Mouse (Mus musculus) A20 (cell line): ENCODE data around the gene Slc18a2.
A peak's percentile ranks its signal among the peaks of the same experiment; 100 is the strongest.

Experiments used
- DNase-seq: peaks from one replicate; pipeline ENCODE4 v3.0.0-alpha.2; 2011; ENCODE audit warnings: low read depth, low spot score

Slc18a2 gene

DNA sequence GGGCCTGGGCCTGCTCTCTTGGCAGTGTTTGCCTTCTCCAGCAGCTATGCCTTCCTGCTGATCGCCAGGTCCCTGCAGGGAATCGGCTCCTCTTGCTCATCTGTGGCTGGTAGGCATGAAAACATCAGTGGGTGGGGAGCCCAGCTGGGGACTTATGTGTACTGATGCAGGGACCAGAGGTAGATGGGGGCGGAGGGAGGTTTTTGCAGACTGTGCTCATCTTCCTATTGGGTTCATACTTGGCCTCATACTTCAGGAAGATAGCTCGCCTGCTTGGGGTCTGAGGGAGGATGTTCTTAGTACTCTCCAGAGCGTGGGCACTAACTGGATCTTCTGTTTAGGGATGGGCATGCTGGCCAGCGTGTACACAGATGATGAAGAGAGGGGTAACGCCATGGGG is 12.5 kb downstream of the Slc18a2 start:
- no peak for DNase-seq

DNA sequence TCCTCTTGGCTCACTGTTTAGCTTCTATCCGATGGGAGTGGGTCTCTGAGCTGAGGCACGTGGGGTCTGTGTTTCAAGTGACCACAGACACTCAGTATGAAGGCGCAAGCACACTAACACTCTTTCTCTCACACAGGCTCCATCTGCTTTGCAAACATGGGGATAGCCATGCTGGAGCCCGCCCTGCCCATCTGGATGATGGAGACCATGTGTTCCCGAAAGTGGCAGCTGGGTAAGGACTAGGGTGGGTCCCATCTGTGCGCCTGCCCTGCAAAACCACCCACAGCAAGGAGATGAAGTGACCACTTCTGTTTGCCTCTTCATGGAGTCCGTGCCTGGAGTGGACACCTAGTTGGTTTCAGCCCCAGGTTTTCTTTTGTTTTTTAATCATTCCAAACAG is 15.7 kb downstream of the Slc18a2 start:
- DNase-seq = no peak

DNA sequence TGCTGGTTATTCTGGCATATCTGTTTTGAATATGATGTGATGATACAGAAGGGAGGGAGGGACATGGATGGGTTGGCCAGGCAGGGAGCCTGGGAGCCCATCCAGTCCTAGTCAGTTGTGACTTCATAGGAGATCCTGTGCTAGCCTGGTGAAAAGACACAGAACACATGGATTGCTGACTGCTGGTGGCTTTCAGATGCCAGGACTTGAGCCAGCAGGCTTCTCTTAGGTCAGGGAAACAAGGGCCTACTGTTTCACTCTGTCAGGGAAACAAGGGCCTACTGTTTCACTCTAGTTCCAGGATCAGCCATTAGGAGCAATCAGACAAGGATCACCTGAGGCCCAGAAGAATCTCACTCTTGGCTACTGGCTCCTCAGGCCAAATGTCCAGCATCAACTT is 20.1 kb downstream of the Slc18a2 start:
- DNase-seq = no peak

DNA sequence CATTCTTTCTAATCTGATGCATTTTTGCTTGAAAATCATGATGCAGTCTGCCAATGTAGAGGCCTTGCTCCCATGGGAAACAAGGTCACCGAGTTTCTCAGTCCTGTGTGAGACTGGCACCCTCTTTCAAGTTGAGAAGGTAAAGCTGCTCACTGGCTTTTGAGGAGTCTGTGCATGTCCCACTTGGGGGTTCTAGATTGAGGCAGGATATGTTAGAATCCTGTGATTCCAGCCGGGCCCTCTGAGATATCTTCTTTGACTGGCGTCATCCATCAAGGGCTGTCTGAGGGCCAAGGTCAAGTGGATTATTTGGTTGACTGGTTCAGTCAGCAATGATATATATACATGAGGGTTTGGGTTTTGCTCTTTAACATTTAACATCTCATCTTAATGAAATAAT is 21.3 kb downstream of the Slc18a2 start:
- no peak for DNase-seq

DNA sequence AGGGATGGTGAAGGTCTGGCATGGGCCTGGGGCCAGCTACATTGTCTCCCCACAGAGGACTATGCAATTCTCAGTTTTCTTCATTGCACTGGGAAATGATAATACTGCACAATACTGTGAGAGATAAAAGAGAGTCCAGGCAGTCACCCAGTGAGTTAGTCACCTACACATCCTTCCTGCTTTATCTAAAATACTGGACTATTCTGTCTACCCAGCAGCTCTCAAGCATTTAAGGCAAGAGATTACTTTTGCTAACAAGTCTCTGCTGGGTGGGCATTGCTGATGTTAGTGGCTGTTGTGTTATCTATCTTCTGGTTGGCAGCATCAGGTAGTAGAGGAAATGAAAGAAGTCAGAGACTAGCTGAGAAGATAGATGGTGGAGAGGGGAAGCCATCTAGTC is 28.3 kb downstream of the Slc18a2 start:
- no peak for DNase-seq

DNA sequence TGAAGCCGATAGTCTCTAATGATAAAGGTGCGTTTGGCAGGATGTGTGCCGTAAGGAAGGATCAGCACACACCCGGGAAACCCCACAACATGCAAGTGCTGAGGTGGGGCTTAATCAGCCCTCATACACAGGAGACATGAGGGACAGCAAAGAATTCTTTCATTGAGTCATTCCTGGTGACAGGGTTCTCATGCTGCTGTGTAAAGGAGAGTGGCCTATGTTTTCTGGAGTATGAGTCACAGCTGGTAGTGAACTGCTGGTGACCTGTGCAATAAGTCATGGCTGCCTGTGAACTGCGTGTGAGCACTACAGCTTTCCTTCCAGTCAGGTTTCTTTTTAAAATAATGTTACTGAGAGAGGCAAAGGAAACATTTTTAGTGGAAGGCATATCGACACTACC is 29.1 kb downstream of the Slc18a2 start:
- no peak for DNase-seq

DNA sequence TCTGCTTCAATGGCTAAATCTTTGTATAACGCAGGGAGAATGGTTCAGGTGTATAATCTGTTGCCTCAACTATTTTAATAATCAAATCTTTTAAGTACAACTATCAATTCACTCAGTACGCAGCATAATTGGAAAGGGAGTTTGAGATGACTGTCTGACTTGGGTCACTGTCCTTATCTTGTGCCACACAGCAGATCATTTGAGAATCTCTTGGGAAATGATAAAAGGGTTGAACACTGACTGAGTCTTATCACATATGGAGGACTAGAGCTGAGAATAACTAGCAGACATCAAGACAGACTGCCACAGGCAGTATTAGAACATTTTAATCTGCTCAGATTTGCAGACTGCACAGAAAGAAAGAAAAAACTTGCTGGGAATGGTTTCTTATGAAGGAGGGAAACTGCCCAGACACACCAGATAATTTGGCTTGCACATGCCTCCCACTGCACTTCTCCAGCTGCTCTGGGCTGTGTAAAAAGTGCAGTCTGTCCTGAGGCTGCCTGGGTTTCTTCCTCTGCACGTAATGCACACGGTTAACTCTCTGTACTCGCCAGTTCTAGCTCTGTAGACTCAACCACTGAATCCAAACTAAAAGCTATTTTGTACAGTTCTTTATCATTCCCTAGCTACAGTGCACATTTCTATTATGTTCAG is 31.6 kb downstream of the Slc18a2 start:
- no peak for DNase-seq

DNA sequence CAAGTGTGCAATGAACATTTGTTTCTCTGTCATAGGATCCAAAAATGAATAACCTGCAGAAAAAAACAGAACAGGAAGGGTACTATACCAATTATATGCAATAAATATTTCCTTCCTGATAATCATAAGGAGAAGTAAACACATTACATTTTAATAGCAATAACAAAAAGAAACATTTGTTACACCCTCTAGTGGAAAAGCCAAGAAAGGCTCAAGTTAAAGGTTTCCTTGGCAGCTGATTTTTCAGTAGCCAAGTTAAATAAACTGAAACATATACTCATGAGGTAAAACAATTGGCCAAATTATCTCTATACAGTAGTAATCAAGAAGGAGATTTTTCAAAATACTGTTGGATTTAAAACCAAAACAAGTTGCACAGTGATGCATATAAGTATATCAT is 54.6 kb downstream of the Slc18a2 start:
- peak; percentile 10 for DNase-seq

DNA sequence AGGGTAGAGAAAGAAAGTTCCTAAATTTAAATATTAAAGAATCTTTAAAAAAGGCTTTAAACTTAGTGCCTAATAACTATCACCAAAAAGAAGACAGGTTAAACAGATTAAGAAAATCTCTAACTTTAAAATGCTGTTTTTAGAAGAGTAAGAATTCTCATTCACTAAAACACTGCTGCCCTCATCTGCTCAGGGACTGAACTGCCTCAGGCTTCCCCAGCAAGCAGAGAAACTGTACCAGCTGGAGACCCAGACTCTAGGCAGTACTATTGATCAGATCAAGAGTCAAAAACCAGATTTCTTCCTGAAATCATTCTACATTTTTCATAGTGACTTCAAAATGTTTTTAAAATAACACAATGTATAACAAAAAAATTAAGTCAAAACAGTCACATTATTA is 55.9 kb downstream of the Slc18a2 start:
- DNase-seq = peak; percentile 43

DNA sequence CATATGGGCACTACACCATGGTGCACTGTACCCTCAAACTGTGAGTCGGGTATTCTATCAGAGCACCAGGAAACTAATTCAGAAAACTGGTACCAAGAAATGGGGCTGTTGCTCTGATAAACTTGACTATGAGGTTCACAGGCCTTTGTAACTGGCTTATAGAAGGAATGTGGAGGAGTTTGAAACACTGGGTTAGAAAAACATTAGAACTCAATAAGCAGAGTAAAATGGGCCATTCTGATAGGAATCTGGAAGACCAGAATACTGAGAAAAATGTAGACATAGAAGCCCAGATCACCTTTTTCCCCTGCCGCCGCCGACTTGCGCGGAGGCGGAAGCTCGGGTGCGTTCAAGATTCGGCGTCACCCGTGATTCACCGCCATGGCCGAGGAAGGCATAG is 61.3 kb downstream of the Slc18a2 start, which contains the start of gene Rps12-ps3:
Rps12-ps3 (plus strand) TSS at position 301 of the 400 bp plus-strand sequence.
- DNase-seq = no peak

DNA sequence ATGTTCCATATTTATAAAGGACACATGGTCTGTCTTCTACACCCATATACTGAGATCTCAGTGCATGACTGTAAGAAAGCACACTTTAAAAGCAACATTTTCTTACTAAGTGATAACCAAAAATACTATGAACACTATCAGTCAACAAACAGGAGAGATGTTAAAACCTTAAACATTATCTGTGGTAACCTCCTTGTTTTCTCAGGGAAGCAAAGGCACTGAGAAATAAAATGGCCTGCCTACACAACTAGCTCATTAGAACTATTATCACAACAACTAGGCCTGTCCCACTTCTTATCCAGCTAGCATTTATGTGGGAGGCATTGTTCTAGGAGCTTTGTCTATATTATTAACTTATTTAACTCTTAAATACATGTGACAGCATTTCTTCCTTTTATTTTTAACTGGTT is 70.1 kb downstream of the Slc18a2 start:
- no peak for DNase-seq

DNA sequence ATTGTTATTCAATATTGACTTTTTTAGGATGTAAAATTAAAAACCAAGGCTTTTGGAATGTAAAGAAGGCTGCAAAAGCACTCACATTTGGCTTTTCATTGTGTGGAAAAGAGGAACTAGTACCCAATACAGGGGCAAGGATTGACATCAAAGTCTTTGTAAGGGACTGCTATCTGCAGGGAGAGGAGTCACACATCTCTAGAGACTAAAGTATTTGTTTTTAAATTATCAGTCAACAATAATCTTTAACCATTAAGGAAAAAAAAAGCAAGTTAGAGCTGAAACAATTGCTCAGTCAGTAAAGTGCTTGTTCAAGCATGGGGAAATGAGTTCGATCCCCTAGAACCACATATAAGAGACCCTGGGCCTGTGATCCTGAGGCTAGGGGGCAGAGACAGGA is 76.0 kb downstream of the Slc18a2 start:
- no peak for DNase-seq

DNA sequence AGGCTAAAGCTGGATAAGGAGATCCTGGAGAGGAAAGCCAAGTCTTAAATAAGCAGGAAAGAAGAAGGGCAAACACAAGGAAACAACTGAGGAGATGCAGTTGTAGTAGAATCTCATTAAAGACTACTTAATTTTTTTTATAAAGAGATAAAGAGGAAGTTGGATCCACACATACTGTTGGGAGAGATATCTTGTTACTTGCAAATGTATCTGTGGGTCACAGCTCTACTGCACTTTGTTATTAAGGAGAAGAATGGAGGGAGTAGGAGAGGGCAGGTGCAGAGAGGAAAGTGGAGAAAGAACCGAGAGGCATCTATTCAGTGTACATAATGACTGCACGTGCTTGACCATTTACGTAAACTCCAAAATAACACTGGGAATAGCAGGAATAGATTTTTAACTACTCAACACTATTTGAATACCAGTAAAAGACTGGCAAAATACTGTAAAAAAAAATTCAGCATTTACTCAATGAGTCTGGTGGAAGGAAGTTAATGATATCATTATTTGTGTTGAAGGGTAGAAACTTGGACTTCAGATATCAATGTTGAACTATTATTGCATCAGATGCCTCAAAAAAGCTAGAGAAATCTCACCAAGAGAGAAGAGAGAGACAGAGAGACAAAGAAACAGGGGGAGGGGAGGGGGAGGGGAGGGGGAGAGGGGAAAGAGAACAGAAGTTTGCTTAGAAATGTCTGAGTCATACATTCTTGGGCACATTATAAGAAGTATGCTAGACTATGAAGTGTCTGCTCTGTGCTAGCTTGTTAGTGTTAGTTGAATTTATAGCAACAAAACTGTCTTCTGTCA is 77.4 kb downstream of the Slc18a2 start:
- DNase-seq = no peak

DNA sequence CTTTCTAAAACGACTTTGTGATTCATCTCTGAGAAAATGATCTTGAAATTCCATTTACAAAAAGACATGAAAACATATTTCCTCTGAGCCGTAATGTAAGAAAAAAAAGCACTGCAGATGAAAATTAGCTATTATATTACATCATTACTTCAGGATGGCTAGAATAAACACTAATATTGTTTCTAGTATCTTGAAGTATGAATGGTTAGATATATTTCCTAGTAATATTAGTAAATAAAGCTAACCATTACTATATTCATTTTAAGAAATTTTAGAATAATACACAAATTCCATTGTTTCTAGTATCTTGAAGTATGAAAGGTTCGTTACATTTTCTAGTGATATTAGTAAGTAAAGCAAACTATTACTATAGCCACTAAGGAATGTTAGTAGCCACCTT is 79.2 kb downstream of the Slc18a2 start:
- DNase-seq = no peak

DNA sequence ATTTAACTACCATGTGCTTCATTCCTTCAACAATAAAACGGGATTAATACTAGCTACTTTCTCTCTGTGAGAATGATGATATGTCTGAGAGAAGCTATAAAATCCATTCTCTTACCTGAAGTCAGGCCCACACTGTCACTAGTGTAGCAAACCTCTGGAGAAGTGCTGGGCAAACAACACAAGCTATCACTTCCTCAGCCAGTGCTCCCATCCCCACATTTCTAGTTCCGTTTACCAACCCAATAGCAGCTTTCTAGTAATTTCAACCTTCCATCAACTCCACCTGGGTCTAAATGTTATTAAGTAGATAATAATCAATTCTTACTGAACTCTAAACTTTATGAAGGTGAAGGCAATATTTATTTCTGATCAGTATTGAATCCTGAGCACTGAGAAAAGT is 82.3 kb downstream of the Slc18a2 start:
- peak; percentile 31 for DNase-seq

DNA sequence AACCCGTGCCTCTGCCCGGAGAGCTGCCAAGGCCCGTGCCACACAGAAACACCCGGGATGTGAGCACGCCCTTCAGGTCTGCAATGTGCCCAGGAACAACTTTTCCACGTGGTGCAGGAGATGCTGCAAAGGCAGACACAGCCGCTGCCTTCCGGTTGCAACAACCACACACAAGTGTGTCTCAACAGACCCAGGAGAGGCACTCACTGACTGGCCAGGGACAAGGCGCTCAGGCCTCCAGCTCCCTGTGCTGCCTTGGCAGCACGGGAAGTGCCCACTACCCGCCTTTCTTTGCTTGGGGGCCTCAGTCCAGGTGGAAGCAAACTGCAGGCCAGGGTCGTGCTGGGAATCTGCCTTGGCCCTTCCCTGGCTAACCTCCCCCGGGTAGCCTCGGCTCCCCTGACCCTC is 83.6 kb downstream of the Slc18a2 start:
- DNase-seq = peak; percentile 62

DNA sequence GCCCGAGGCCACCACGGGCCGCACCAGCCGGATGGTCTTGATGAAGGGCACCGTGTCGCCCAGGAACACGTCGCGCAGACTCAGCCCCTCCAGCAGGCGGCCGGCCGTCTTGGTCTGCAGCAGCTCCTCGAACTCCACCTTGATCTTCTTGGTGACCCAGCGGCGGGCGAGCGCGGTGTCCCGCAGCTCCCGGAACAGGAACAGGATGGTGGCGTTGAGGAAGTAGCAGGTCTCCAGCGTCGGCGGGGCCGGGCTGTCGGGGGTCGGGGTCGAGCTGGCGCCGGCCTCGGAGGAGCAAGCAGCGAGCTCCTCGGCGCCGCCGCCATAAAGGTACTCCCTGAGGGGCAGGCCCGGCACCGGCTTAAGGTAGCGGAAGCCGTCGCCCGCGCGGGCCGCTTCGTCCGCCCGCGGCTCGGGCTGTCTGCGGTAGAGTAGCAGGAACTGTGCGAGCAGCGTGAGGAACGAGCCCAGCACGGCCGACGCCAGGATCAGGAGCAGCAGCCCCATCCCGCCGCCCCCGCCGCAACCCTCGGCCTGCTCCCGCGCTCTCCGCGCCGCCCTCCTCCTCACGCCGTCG is 84.5 kb downstream of the Slc18a2 start:
- peak; percentile 76 for DNase-seq
